Mouse (Mus musculus): ENCODE measurements around the gene Slc30a3. TPM values are rescaled to one million over a fixed set of nuclear protein-coding genes. Genes with fewer than 3 reads are reported as not detected.
"Not testable (repeated sequence)": the region's sequence is repeated elsewhere in the genome, so short reads cannot be mapped to it uniquely, and the experiment has no call there.

Gene Slc30a3
- polyA plus RNA-seq, 1 experiment from 2014 or later, result 0.37 TPM

GRCm38 (mm10) chr5:31036556-31036955 lies 71.5 kb downstream of the Slc30a3 start:
- H3K4me1 ChIP-seq; H3K36me3 ChIP-seq; H3K27ac ChIP-seq; H3K9me3 ChIP-seq; H3K4me2 ChIP-seq; H3K9ac ChIP-seq; H3K4me3 ChIP-seq (replicated peaks); H3K27me3 ChIP-seq (replicated peaks); ATAC-seq (ENCODE audit: insufficient read depth, low FRiP score, low read depth): not testable (repeated sequence)
- 80% methylated on average over 11 of the region's 11 CpGs for WGBS

Other genes starting within 250 kb of the Slc30a3 start
- 86.3 and 94.0 TPM in 2 replicates for gene Tmem214, start 240.2 kb downstream of the Slc30a3 start, polyA plus RNA-seq (2015; fragmentation: Nextera tagmentation; extraction: Ambion mirVana)
- gene Agbl5, start 219.5 kb downstream of the Slc30a3 start, polyA plus RNA-seq (2015; fragmentation: Nextera tagmentation; extraction: Ambion mirVana), result 15.9 and 23.1 TPM in 2 replicates
- 443 and 450 TPM in 2 replicates for gene Ost4, start 200.4 kb downstream of the Slc30a3 start, polyA plus RNA-seq (2015; fragmentation: Nextera tagmentation; extraction: Ambion mirVana)
- 252 and 255 TPM in 2 replicates for gene Emilin1, start 194.8 kb downstream of the Slc30a3 start, polyA plus RNA-seq (2015; fragmentation: Nextera tagmentation; extraction: Ambion mirVana)
- gene Khk, start 186.8 kb downstream of the Slc30a3 start, polyA plus RNA-seq (2015; fragmentation: Nextera tagmentation; extraction: Ambion mirVana), result 21.0 and 25.5 TPM in 2 replicates
- 11.7 and 14.8 TPM in 2 replicates for gene Cgref1, start 162.6 kb downstream of the Slc30a3 start, polyA plus RNA-seq (2015; fragmentation: Nextera tagmentation; extraction: Ambion mirVana)
- 135 and 147 TPM in 2 replicates for gene Preb, start 147.9 kb downstream of the Slc30a3 start, polyA plus RNA-seq (2015; fragmentation: Nextera tagmentation; extraction: Ambion mirVana)
- 0.74 and 1.0 TPM in 2 replicates for gene Tcf23, start 139.6 kb downstream of the Slc30a3 start, polyA plus RNA-seq (2015; fragmentation: Nextera tagmentation; extraction: Ambion mirVana)
- 151 and 157 TPM in 2 replicates for gene Atraid, start 59.9 kb downstream of the Slc30a3 start, polyA plus RNA-seq (2015; fragmentation: Nextera tagmentation; extraction: Ambion mirVana)
- 8.9 and 10.4 TPM in 2 replicates for gene Slc5a6, start 59.3 kb downstream of the Slc30a3 start, polyA plus RNA-seq (2015; fragmentation: Nextera tagmentation; extraction: Ambion mirVana)
- 23.0 and 26.7 TPM in 2 replicates for gene Cad, start 53.5 kb downstream of the Slc30a3 start, polyA plus RNA-seq (2015; fragmentation: Nextera tagmentation; extraction: Ambion mirVana)
- gene Dnajc5g, start 2.0 kb downstream of the Slc30a3 start, polyA plus RNA-seq (2015; fragmentation: Nextera tagmentation; extraction: Ambion mirVana), result not detected in 2 replicates
- 0.62 TPM in 1 of 2 replicates, not detected in the other for gene Trim54, start 8.5 kb upstream of the Slc30a3 start, polyA plus RNA-seq (2015; fragmentation: Nextera tagmentation; extraction: Ambion mirVana)
- not detected in 2 replicates for gene Ucn, start 30.6 kb upstream of the Slc30a3 start, polyA plus RNA-seq (2015; fragmentation: Nextera tagmentation; extraction: Ambion mirVana)
- gene Mpv17, start 46.0 kb upstream of the Slc30a3 start, polyA plus RNA-seq (2015; fragmentation: Nextera tagmentation; extraction: Ambion mirVana), result 58.8 and 63.0 TPM in 2 replicates
- 0.68 and 1.8 TPM in 2 replicates for gene Gm29609, start 71.7 kb upstream of the Slc30a3 start, polyA plus RNA-seq (2015; fragmentation: Nextera tagmentation; extraction: Ambion mirVana)
- gene Gtf3c2, start 71.9 kb upstream of the Slc30a3 start, polyA plus RNA-seq (2015; fragmentation: Nextera tagmentation; extraction: Ambion mirVana), result 53.4 and 69.6 TPM in 2 replicates
- gene Snx17, start 85.0 kb upstream of the Slc30a3 start, polyA plus RNA-seq (2015; fragmentation: Nextera tagmentation; extraction: Ambion mirVana), result 115 and 132 TPM in 2 replicates
- 60.3 and 68.3 TPM in 2 replicates for gene Eif2b4, start 85.2 kb upstream of the Slc30a3 start, polyA plus RNA-seq (2015; fragmentation: Nextera tagmentation; extraction: Ambion mirVana)
- 8.6 and 9.8 TPM in 2 replicates for gene Zfp513, start 94.1 kb upstream of the Slc30a3 start, polyA plus RNA-seq (2015; fragmentation: Nextera tagmentation; extraction: Ambion mirVana)
- gene Ppm1g, start 112.5 kb upstream of the Slc30a3 start, polyA plus RNA-seq (2015; fragmentation: Nextera tagmentation; extraction: Ambion mirVana), result 124 and 125 TPM in 2 replicates
- 140 and 141 TPM in 2 replicates for gene Nrbp1, start 132.6 kb upstream of the Slc30a3 start, polyA plus RNA-seq (2015; fragmentation: Nextera tagmentation; extraction: Ambion mirVana)
- 0.44 and 0.53 TPM in 2 replicates for gene Gm9970, start 133.0 kb upstream of the Slc30a3 start, polyA plus RNA-seq (2015; fragmentation: Nextera tagmentation; extraction: Ambion mirVana)
- gene Krtcap3, start 143.5 kb upstream of the Slc30a3 start, polyA plus RNA-seq (2015; fragmentation: Nextera tagmentation; extraction: Ambion mirVana), result 65.4 and 66.6 TPM in 2 replicates
- gene Ift172, start 182.9 kb upstream of the Slc30a3 start, polyA plus RNA-seq (2015; fragmentation: Nextera tagmentation; extraction: Ambion mirVana), result 27.2 and 31.1 TPM in 2 replicates
- 38.3 and 38.6 TPM in 2 replicates for gene Fndc4, start 187.8 kb upstream of the Slc30a3 start, polyA plus RNA-seq (2015; fragmentation: Nextera tagmentation; extraction: Ambion mirVana)
- 0.86 and 1.4 TPM in 2 replicates for gene Gckr, start 189.2 kb upstream of the Slc30a3 start, polyA plus RNA-seq (2015; fragmentation: Nextera tagmentation; extraction: Ambion mirVana)

All from stomach, embryonic 15.5 days (tissue).